Mouse (Mus musculus) thymus, adult 2 months (tissue): ENCODE measurements around the gene Hist1h3i.
"Not testable (repeated sequence)": the region's sequence is repeated elsewhere in the genome, so short reads cannot be mapped to it uniquely, and the experiment has no call there.

ENCODE experiments used
- CTCF ChIP-seq: fragments of 200-500 bp; IDR thresholded peaks from 2 replicates; pipeline ENCODE4 v1.5.1; 2012; ENCODE audit warnings: mild to moderate bottlenecking, control low read depth, low read length, moderate library complexity, borderline replicate concordance; ENCODE audit not compliant: control insufficient read depth, poor library complexity, insufficient read depth; ENCODE audit errors: extremely low read depth
- POLR2A ChIP-seq: fragments of 200-500 bp; IDR thresholded peaks from 2 replicates; pipeline ENCODE4 v1.6.1; 2012; ENCODE audit warnings: mild to moderate bottlenecking, low read length, control low read depth, moderate library complexity; ENCODE audit not compliant: control insufficient read depth, poor library complexity, insufficient read depth; ENCODE audit errors: extremely low read depth

DNA sequence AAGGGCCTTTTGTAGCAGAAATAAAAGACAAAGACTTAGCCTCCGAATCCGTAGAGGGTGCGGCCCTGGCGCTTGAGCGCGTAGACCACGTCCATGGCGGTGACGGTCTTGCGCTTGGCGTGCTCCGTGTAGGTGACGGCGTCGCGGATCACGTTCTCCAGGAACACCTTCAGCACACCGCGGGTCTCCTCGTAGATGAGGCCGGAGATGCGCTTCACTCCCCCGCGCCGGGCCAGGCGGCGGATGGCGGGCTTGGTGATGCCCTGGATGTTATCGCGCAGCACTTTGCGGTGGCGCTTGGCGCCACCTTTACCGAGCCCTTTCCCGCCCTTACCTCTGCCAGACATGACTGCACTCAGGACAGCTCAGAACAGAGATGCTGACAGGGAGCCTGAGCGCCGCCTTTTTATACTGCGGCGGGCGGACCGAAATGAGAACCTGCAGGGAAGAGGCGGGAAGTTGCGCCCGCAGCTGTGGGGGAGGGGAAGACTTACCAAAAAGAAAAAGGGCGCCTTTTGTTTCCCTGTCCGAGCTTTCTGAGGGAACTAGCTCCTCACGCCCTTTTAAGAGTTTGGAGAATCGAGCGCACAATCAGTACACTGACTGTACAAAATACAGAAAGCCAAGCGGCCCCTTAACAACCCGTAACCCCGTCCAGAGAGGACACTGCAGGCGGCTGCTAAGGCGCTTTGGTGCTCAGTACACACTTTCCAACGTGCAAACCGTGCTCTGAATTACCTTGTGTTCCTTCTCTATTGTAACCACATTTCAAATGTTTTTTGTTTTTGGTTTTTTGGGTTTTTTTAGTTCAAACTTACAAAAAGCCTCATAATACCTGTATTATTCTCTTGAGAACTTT, 32.8 kb downstream of the Hist1h3i start, which contains the start of gene Hist1h4k:
- TF ChIP-seq POLR2A: peak; percentile 84
- TF ChIP-seq CTCF: not testable (repeated sequence)
